Mouse (Mus musculus) ES-CJ7 (cell line): ENCODE measurements around the gene Foxc2.
"Not testable (repeated sequence)": the region's sequence is repeated elsewhere in the genome, so short reads cannot be mapped to it uniquely, and the experiment has no call there.

Experiments
- DNase-seq: peaks from one replicate; pipeline ENCODE4 v3.0.0; 2011; ENCODE audit warnings: low read depth, low spot score

The Foxc2 gene

GRCm38 (mm10) chr8:121119635-121120455 lies 3.9 kb downstream of the Foxc2 start:
- DNase-seq: no peak

GRCm38 (mm10) chr8:121120456-121121419 lies 4.8 kb downstream of the Foxc2 start:
- no peak for DNase-seq

GRCm38 (mm10) chr8:121121704-121122103 lies 5.7 kb downstream of the Foxc2 start:
- DNase-seq: no peak

GRCm38 (mm10) chr8:121122368-121122767 lies 6.4 kb downstream of the Foxc2 start:
- DNase-seq: no peak

GRCm38 (mm10) chr8:121123113-121123512 lies 7.1 kb downstream of the Foxc2 start:
- peak; percentile 3 for DNase-seq

- peak; percentile 61 for DNase-seq
These were observed 8.7 kb downstream of the Foxc2 start for GRCm38 (mm10) chr8:121124547-121125239.

- peak; percentile 96 for DNase-seq
These were observed 9.4 kb downstream of the Foxc2 start for GRCm38 (mm10) chr8:121125311-121125876.

GRCm38 (mm10) chr8:121126191-121126590 lies 10.2 kb downstream of the Foxc2 start:
- DNase-seq: no peak

- no peak for DNase-seq
These were observed 10.7 kb downstream of the Foxc2 start for GRCm38 (mm10) chr8:121126694-121127093.

GRCm38 (mm10) chr8:121127291-121127701 lies 11.3 kb downstream of the Foxc2 start:
- no peak for DNase-seq

GRCm38 (mm10) chr8:121127756-121128375 lies 11.9 kb downstream of the Foxc2 start, which contains the start of gene Foxl1:
Foxl1 (plus strand) TSS chr8:121127940.
- DNase-seq: no peak

GRCm38 (mm10) chr8:121128531-121129264 lies 12.7 kb downstream of the Foxc2 start:
- DNase-seq: no peak

GRCm38 (mm10) chr8:121129265-121129940 lies 13.4 kb downstream of the Foxc2 start:
- DNase-seq: no peak

- DNase-seq: peak; percentile 72
These were observed 14.6 kb downstream of the Foxc2 start for GRCm38 (mm10) chr8:121130522-121130921.

GRCm38 (mm10) chr8:121132961-121133513 lies 17.1 kb downstream of the Foxc2 start:
- DNase-seq: no peak

- no peak for DNase-seq
These were observed 18.1 kb downstream of the Foxc2 start for GRCm38 (mm10) chr8:121134102-121134501.

- DNase-seq: no peak
These were observed 18.5 kb downstream of the Foxc2 start for GRCm38 (mm10) chr8:121134512-121134911.

GRCm38 (mm10) chr8:121136856-121137255 lies 20.9 kb downstream of the Foxc2 start:
- DNase-seq: no peak

GRCm38 (mm10) chr8:121145457-121146134 lies 29.6 kb downstream of the Foxc2 start:
- not testable (repeated sequence) for DNase-seq
